Mouse (Mus musculus) A20 (cell line): Measurements from ENCODE around the gene Apoa2.
A peak's percentile ranks its signal among the peaks of the same experiment; 100 is the strongest.

ENCODE experiments used
- DNase-seq: peaks from one replicate; pipeline ENCODE4 v3.0.0-alpha.2; 2011; ENCODE audit warnings: low read depth, low spot score

Gene Apoa2

DNA sequence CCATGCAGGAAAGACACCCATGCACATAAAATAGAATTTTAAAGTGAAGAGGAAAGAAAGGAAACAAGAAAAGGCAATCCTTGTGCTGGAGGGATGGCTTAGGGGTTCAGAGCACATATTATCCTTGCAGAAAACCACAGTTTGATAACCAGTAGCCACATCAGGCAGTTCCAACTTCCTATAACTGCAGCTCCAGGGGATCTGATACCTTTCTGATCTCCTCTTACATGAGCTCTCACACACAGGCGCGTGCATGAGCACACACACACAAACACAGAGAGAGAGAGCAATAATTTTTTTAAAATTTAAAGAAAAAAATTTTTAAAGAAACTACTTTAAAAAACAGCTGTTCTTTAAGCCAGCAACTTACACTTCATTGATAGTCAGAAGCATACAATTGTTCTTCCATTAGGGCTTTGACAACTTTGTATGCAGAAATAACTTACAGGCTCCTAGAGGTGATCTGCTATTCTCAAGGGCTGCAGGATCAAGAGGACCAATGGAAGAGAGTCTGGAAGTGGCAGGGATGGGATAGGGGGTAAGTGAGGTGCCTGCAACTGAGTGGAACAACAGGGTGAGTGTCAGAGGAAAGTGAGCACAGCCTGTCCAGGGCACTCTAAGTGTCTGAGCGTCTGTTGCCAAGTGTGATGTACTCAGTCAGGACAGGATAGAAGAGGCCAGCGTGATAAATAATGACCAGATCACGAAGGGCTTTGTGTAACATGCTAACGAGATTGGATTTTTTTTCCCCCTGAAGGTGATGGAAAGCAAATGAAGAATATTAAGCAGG, 19.0 kb upstream of the Apoa2 start:
- DNase-seq, result no peak

DNA sequence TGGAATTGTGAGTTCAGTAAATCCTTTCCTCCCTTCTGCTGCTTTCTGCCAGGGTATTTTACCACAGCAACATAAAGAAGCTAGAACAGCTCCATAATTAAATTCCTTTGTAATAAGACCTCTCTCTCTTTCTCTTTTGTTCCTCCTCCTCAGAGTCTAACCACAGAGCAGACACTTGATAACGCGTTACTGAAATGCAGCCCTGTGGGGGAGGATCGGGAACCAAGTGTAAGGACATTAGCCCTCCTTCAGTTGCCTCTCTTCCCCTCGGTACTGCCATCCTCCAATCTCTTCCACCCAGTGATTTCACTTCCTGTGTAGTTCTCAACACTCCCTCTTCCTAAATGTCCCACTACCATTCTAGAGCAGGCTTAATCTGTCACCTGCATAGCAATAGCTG, 15.4 kb upstream of the Apoa2 start:
- DNase-seq, result no peak

DNA sequence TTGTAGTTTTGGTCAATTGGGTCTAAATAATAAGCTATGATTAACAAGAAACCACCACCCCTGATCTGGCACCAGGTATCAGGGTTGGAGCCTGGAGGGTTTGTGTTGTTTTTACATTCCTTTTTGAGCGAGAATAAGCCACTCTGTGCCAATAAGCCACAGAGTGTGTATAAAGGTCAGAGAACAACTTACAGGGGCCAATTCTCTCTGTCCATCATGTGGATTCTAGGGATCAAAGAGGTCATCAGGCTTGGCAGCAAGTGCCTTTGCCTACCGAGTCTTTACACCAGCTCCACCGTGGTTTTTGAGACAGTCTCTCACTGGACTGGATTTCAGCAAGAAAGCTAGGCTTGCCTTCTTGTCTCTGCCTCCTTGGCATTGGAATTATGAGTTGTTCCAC, 12.0 kb upstream of the Apoa2 start:
- DNase-seq, result no peak

DNA sequence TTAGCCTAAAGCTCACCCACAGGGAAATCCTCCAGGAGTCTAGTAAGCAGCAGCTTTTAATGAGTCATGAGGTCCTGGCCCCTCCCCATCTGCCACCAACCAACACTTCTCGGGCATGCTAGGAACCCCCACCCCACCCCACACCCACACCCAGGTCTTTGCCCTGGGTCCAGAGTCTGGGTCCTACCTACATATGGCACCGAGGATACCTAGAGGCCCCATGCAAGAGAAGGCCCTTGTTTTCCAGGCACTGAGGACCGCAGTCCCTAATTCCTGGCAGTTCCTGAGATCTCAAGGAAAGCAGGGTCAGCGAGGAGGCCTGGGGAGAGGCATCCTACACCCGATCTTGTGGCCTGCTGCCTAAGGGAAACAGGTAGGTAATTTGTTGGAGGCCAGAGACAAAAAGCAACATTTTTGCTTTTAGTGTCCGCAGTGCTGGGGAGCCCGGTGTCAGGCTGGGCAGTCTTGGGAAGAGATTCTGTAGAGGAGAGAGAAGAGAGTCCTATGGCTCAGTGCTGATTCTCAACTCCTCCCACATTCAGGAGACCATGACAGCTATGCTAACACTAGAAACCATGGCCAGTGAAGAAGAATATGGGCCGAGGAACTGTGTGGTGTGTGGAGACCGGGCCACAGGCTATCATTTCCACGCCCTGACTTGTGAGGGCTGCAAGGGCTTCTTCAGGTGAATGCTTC, 10.9 kb upstream of the Apoa2 start, which contains the start of gene Nr1i3:
Gene Nr1i3, plus strand, starts transcription at position 170 of the 696 bp plus-strand sequence.
- DNase-seq, result no peak

DNA sequence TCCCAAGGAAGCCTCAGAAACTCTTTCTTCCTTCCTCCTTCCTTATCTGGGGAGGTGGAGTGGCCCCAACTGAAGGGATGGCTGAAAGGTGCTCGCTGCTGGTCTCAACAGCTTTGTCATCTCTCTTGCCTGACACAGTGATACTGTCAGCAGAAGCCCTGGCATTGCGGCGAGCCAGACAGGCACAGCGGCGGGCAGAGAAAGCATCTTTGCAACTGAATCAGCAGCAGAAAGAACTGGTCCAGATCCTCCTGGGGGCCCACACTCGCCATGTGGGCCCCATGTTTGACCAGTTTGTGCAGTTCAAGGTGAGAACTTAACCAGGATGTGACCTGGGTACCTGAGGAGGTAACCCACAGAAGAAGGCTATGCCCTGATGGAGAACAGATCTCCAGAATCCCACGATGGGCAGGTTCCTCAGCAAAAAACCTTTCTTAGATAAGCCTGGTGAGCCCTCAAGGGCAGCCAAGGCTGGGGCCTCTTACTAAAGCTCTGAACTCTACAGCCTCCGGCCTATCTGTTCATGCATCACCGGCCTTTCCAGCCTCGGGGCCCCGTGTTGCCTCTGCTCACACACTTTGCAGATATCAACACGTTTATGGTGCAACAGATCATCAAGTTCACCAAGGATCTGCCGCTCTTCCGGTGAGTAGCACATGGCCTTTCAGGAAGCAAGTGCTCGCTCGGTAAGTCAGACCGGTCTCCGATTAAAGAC, 8.5 kb upstream of the Apoa2 start:
- no peak for DNase-seq

GRCm38 (mm10) chr1:171220871-171221270, 4.0 kb upstream of the Apoa2 start:
- DNase-seq, result peak; percentile 87

- peak; percentile 55 for DNase-seq
Observed at GRCm38 (mm10) chr1:171221281-171222193, 3.3 kb upstream of the Apoa2 start.

GRCm38 (mm10) chr1:171222238-171223155, 2.4 kb upstream of the Apoa2 start, which contains the start of gene Tomm40l:
TSS of gene Tomm40l (minus strand) at chr1:171222514.
- peak; percentile 98 for DNase-seq

- peak; percentile 30 for DNase-seq
Observed at GRCm38 (mm10) chr1:171223168-171223567, 1.7 kb upstream of the Apoa2 start.

DNA sequence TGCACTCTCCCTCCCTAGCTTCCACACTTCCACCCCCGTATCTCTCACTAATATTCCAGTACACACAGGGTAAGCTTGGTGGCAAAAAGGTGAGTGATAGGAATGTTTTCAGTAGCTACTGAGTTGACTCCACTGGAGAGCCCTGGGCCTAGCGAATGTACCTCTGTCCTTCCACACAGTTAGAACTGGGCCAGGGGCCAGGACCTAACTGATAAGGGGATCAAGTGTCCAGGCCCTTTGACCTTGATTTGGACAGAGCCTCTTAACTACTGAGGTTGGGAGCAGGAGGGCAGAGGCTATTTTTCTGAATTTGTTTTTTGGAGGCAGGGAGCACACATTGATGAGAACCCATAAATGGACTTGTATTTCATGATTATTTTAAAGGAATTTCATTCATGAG, 1.1 kb upstream of the Apoa2 start:
- DNase-seq, result no peak

GRCm38 (mm10) chr1:171226780-171227179, 1.9 kb downstream of the Apoa2 start:
- DNase-seq, result no peak

GRCm38 (mm10) chr1:171227879-171228278, 3.0 kb downstream of the Apoa2 start:
- DNase-seq, result no peak

DNA sequence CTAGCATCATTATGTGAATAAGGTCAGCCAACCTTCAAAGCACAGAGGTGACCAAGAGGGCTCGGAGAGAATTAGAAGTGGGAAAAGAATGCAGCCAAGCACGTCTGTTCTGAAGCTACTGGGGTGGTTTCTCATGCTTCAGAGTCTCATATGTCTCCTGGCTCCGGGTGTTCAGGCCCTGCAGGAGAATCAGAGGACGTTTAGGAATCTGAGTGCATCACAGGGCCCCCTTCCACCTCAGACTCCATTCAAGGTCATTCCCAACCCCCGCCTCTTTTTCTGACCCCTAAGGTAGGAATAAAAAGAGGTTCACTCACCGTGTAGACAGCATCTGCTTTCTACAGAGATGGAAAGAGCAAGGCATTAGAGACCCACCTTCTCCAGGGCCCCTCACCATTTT, 4.9 kb downstream of the Apoa2 start:
- no peak for DNase-seq

- DNase-seq, result no peak
Observed at GRCm38 (mm10) chr1:171230215-171230614, 5.4 kb downstream of the Apoa2 start.

GRCm38 (mm10) chr1:171231844-171232243, 7.0 kb downstream of the Apoa2 start:
- no peak for DNase-seq

GRCm38 (mm10) chr1:171232348-171232747, 7.5 kb downstream of the Apoa2 start:
- no peak for DNase-seq

DNA sequence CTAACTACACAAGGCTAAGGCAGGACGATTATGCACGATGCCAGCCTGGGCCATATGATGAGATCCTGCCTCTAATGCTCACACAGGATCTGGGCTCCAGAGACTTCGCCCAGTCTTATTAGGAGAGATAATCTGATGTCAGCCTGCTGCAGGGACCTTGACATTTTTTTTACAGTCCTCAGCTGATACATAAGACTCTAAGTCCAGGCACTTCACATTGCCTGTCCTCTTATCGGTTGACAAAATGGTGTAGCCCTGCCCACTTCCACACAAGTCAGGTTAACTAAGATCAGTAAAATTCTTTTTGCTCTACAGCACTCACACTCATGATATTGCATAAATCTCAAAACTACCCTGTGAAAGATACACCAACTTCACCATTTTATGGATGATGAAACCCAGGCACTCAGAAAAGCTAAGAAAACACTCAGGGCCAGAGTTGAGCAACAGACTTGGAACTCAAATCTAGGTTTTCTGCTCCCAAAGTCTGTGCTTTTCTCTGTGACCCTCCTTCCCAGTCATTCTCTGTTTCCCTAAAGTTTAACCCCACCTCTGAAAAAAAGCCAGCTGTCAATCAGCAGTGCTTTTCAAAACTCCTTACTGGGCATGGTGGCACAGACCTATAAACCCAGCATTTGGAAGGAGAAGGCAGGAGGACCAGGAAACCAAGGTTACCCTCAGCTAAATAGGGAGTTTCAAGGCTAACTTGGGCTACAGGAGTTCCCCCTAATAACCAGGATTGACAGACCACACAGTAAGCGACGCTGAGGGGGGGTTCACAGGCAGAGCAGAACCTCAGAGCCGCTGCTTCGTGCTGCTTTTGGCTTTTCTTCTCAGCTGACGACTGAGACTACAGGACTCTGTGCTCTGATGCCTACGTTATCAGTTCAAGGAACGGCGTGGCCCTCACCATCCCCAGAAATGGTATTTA, 8.2 kb downstream of the Apoa2 start:
- DNase-seq, result no peak

DNA sequence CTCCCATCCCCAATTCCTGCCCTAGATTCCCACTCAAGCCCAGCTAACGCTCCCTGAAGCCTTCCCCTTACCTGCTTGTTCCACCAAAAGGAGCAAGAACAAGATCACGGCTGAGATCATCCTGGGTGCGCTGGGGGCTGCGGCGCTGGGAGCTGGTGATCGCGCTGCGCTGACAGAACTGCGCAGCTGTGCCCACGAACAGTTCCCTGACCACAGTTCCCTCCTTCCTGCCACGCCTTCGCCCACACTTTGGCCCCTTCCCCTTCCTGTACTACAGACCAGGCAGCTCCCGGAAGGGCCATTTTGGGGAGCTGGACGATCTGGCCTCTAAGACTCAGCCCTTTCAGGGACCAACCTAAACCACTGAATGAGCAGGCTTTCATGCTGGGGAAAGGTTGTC, 9.3 kb downstream of the Apoa2 start, which contains the start of gene Fcer1g:
Gene Fcer1g, minus strand, starts transcription at position 240 of the 400 bp plus-strand sequence.
- no peak for DNase-seq

- no peak for DNase-seq
Observed at GRCm38 (mm10) chr1:171234538-171234937, 9.7 kb downstream of the Apoa2 start.
